Comparison of ENCODE assay signal across 19 mouse cellular contexts in the genomic region with DNA sequence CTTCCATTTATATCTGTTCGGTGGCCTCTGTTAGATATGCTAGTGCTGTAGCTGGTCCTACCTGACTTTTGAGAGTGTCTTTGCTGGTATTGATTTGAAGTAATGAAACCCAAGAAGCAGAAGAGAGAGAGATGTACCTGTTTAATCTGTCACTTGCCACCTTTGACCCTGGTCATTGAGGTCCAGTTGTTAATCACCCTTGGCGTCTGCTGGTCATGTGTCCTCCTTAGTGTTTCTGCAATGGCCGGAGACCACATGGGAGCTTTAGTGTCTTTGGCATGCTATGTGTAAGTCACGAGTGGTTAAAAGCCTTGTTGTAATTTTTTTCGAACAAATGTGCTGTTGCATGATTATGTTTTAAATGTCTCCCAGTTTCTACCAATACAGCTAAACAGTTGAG.
A peak's percentile ranks its signal among the peaks of the same experiment; 100 is the strongest.
DNase-seq lines count a peak whose midpoint lies in the region; ATAC-seq and TF ChIP-seq lines count a peak whose summit lies in the region.
"Had no signal": no experiment of that assay in that cellular context is flagged by ENCODE, and none has a peak within 500 bp of the region (broad histone marks: within the 10 kb centered on the region; RNA-seq: fewer than 3 reads in every experiment).

No protein-coding gene starts in this region.

- intact Hi-C loops in heart, adult 2 months (cut with DNase I) = loop anchor here (5.0 kb wide), 1 partner anchor 169 kb away; no protein-coding TSS in a partner anchor

- DNase-seq in heart, adult 11 months = peak; percentile 74
- DNase-seq in heart, embryonic 10.5 days (ENCODE audit: low spot score) = peak; percentile 73
- no peak for DNase-seq in heart, adult 2 months
- DNase-seq: adrenal gland, adult 2 months; adrenal gland, adult 8-10 months; adrenal gland, postnatal 10 days; adrenal gland, postnatal 14 days; adrenal gland, postnatal 25 days; adrenal gland, postnatal 36 days; B cell, adult 2 months; cerebellum, adult 11 months; cerebellum, adult 11-12 months; cerebellum, adult 18-20 months had no signal

- 78% methylated on average over 5 of the region's 5 CpGs for WGBS in heart, embryonic 12.5 days
- WGBS in heart, embryonic 10.5 days = 90% methylated on average over 5 of the region's 5 CpGs
- 92% methylated on average over 5 of the region's 5 CpGs for WGBS in heart, adult 2 months

- no peak for TF ChIP-seq CTCF in heart, adult 2 months (IDR thresholded peaks at IDR 0.05)

- H3K4me1 ChIP-seq in heart, embryonic 12.5 days (replicated peaks) = peaks cover 14% of the 10 kb centered on the region
- peaks cover 36% of the 10 kb centered on the region for H3K4me1 ChIP-seq in heart, embryonic 10.5 days
- H3K4me1 ChIP-seq in heart, adult 2 months (ENCODE audit: control insufficient read depth, insufficient read depth, low read length) = peaks cover 6% of the 10 kb centered on the region

- no peaks in the 10 kb centered on the region for H3K36me3 ChIP-seq in heart, embryonic 12.5 days
- H3K36me3 ChIP-seq in heart, embryonic 10.5 days = no peaks in the 10 kb centered on the region
- peaks cover 2% of the 10 kb centered on the region; the same call in 1 of the 2 replicates for H3K36me3 ChIP-seq in heart, adult 2 months (ENCODE audit: control insufficient read depth, insufficient read depth, low read length)
- H3K36me3 ChIP-seq: G1E had no signal

- no peak overlapping the region for H3K27ac ChIP-seq in heart, embryonic 12.5 days (ENCODE audit: poor library complexity, severe bottlenecking)
- H3K27ac ChIP-seq in heart, embryonic 10.5 days = no peak overlapping the region
- no peak overlapping the region for H3K27ac ChIP-seq in heart, adult 2 months

- H3K79me2 ChIP-seq in heart, adult 2 months (replicated peaks; ENCODE audit: control insufficient read depth, insufficient read depth, low read length) = no peaks in the 10 kb centered on the region

- no peak for TF ChIP-seq POLR2A in heart, adult 2 months (IDR thresholded peaks at IDR 0.05; ENCODE audit: insufficient read depth, low read depth, low read length)

- no peak for TF ChIP-seq EP300 in heart, adult 2 months (IDR thresholded peaks at IDR 0.05; ENCODE audit: insufficient read depth, low read depth, low read length)

- no peak overlapping the region for H3K4me2 ChIP-seq in heart, embryonic 12.5 days

- H3K4me3 ChIP-seq in heart, embryonic 12.5 days = no peak overlapping the region
- H3K4me3 ChIP-seq in heart, embryonic 10.5 days = no peak overlapping the region
- no peak overlapping the region for H3K4me3 ChIP-seq in heart, adult 2 months

- H3K9me3 ChIP-seq in heart, embryonic 12.5 days (replicated peaks) = no peaks in the 10 kb centered on the region
- no peaks in the 10 kb centered on the region for H3K9me3 ChIP-seq in heart, embryonic 10.5 days

- no peaks in the 10 kb centered on the region for H3K27me3 ChIP-seq in heart, embryonic 12.5 days (replicated peaks)
- no peaks in the 10 kb centered on the region for H3K27me3 ChIP-seq in heart, embryonic 10.5 days (ENCODE audit: insufficient read depth, poor library complexity, severe bottlenecking)
- no peaks in the 10 kb centered on the region for H3K27me3 ChIP-seq in heart, adult 2 months (ENCODE audit: control insufficient read depth, insufficient read depth, low read length)
- H3K27me3 ChIP-seq: CH12.LX, Patski had no signal

- no peak for ATAC-seq in heart, embryonic 12.5 days (ENCODE audit: insufficient number of reproducible peaks, low FRiP score)
- ATAC-seq: activated CD4-positive, CD25-positive, alpha-beta regulatory T cell, adult 4 months; CD4-positive, CD25-positive, alpha-beta regulatory T cell, adult 4 months; Patski had no signal

- H3K9ac ChIP-seq in heart, embryonic 12.5 days = no peak overlapping the region
- H3K9ac ChIP-seq in heart, adult 2 months (ENCODE audit: low read depth, low read length) = no peak overlapping the region

Comparison
In these comparisons a context has a peak if more than half of its experiments do, and no peak if none do; other contexts are left out.
1. DNase-seq: peak in heart, adult 11 months (single experiment) and heart, embryonic 10.5 days (single experiment); none in heart, adult 2 months (0 of 2).